Mouse (Mus musculus) adrenal gland, postnatal 14 days (tissue): ENCODE measurements around the gene Uchl3. TPM values are rescaled to one million over a fixed set of nuclear protein-coding genes. Genes with fewer than 3 reads are reported as not detected.

ENCODE experiments used
- DNase-seq: peaks from one replicate; pipeline ENCODE4 v3.0.0; 2021; ENCODE audit warnings: mixed read lengths
- long read RNA-seq, 2 experiments: library from polyadenylated mRNA; stranded (forward); transcript quantifications; one replicate each; pipeline ENCODE4 v2.0.0; 2021
- total RNA-seq: library from RNA; stranded (reverse); gene quantifications from 2 replicates; pipeline ENCODE4 v1.2.3, GENCODE M21; 2021

Gene Uchl3
- 46.6 and 50.2 TPM in 2 replicates for total RNA-seq
- long read RNA-seq, experiment 1, partial matches to known transcripts: 1 of 87 reads
- long read RNA-seq, experiment 1, other reads (novel, unspliced or antisense): 85 of 87 reads
- long read RNA-seq, experiment 2, partial matches to known transcripts: 5 of 83 reads
- long read RNA-seq, experiment 2, other reads (novel, unspliced or antisense): 77 of 83 reads

DNA sequence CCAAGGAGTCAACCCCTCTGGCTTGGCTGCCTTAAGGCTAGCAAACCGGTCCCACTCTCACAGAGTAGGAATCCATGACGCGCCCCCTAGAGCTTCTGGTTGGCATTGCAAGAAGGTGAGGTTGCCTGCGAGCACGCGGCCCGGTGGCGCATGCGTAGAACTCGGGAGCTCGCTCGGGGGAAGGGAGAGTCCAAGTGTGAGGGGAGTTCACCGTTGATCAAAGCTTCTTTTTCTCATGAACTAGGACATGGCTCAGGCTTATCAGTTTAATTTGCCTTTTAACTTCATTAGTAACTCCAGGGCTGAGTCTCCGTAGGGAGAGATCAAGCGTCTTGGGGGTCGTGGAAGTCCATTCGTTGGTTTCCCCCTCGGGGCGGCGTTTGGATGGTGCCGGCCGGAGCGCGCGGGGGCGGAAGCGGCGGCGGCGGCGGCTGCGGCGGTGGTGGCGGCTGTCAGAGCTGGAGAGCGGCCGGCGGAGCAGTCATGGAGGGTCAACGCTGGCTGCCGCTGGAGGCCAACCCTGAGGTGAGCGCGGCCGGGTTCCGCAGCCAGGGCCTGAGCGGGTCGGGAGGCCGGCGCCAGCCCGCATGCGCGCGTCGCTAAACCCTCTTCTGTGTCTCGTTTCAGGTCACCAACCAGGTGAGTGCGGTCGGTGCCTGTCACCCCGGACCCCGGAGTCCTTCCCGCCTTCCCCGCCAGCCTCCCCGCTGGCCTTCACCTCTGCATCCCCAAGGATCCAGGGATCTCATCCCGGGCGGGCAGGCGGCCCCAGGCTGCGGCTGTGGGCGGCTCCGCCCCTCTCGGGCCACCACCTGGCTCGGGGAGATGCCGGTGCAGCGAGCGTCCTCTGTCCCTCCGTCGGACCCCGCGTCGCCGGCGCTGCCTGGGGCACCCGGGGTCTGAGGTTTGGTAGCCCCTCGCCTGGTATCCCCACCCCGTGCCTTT is at the start of gene Uchl3:
TSS of gene Uchl3 (plus strand) at position 387 of the 945 bp plus-strand sequence.
- DNase-seq: peak; percentile 98

DNA sequence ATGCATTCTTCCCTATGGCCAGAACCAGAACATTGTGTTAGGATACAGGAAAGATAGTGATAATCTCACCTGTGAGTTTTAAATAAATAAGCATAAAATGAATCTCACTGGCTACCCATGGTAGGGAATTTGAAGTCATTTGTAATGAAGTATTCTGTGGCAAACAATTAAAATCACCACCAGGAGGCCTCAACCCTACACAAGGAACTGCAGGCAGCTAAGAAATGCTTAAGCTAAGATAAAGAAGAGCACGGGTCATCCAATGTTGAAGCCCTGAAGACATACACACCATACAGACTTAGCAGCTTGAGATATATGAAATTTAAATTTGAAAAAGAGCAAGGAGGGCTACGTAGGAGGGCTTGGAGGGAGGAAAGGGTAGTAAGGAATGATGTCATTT is 47.9 kb upstream of the Uchl3 start:
- DNase-seq: no peak

DNA sequence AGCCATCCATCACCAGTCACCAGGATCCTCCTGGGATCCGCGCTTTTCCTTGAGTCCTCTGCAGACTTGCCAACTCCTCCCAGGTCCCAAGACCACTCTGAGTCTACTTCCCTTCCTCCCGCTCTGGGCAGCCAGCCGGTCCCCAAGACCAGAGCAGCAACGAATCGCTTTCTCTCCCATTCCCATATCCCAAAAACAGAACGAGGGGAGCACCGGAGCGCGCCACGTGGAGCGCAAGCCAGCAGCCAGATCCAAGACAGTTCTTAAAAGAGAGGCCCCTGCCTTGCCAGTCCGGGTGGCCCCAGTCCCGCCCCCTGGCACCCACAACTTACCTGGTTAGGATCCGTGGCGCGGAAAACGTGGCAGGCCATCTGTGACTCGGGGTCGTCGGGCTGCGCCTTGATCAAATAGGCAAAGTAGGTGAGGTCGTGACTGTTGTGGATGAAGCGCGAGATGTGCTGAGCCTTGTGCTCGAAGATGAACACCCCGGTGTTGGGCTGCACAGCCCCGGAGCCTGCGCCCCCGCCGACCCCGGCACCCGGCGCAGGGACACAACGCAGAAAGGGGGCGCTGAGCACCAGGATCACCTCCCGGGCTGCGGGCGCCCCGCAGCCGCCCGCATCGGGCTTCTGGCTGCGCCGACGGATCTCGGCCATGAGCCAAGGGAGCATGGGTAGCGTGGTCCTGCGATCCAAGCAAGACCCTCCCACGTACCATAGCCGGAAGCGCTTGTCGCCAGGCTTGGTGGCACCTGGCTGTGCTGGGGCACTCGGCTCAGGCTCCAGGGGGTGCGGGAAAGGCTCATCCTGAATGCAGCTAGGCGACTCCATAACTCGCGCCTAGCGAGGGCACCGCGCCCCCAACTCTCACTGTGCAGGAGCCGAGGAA is 45.9 kb upstream of the Uchl3 start:
- DNase-seq: peak; percentile 51

DNA sequence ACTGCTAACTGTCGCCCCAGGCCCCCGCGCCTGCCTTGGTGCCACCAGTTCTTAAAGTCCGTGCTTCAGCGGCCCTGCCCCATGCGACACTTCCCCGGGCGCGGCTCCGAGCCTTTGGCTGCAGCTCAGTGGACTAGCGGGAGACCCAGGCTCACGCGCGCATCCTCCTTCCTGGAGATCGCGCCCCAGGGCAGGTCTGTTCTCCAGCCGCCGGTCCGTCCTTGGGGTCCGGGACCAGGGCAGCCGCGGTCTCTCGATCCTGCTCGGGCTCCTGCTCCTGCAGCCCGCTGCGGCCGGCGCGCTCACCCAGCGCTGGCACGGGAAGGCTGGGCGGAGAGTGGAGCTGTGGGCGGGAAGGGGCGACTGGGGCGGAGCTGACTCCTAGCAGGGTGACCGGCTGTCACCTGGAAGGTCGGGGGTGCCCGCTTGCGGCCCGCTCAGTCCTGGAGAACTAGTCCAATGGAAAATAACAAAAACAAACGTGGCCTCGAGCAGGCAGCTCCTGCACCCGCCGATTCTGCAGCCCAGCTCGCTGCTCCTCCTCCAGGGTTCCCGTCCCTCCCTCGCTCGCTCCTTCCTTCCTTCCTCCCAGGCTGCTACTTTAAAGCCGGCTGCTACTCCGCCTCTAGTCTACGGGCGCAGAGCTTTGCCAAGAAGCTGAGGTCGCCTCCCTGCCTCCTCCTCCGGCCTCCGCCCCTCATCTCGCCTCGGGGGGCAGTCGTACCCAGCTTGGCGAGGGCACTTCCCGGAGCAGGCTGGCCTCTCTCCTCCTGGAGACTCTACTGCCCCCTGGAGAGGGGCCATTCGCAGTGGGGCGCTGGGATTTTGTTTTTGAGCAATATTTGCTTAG is 45.0 kb upstream of the Uchl3 start, which contains the start of gene Tbc1d4:
TSS of gene Tbc1d4 (minus strand) at position 673 of the 850 bp plus-strand sequence.
- peak; percentile 94 for DNase-seq

DNA sequence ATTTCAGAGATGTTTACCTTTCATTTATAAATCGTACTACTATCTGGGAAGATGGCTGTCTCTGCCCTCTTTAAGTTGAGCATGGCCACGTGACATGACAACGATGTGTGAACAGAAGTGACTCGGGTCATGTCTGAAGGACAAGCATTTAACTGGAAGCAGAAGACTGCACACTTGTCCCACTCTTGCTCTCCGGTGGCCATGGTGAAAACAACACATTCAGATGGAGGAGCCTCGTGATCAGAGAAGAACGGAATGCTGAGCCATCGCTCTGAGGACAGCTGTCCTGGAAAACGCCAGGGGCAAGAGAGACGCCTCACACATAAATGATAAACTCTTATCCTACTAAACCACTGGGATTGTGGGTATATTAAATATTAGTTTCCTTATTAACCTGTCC is 43.1 kb upstream of the Uchl3 start:
- no peak for DNase-seq

DNA sequence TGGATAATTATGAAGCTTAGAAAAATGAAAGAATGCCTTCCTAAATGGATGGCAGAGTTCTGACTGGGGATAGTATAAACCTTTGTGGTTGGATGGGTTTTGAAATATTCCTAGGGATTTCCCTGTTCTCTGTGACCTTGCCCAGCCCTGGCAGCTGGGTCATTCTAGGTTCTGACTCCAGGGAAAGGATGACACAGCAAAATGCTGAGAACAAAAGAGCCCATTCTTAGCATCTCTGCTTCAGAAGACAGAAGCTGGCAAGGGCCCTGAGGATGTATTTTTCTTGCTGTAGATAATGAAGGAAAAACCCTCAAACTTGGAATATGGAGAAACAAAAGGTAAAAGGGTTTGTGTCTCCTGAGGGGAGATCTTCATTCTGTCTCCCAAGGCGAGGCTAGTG is 40.6 kb upstream of the Uchl3 start:
- no peak for DNase-seq

DNA sequence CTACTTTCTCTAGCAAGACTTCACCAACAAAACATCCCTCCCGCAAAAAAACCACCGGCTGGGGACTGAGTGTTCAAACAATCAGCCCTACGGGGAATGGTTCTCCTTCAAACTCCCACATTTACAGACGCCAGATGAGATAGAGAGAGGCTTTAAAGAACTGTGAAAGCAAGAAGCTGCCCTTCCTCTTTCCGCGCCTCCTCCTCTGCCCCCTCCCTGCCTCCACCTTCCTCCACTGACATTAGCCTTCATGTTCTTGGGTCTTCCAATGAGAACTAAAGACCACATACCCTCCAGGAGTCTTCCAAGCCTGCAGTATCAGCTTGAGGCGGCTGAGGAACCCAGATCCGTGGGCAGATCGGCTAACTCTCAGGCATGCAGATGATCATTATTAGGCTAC is 37.6 kb upstream of the Uchl3 start:
- DNase-seq: no peak

DNA sequence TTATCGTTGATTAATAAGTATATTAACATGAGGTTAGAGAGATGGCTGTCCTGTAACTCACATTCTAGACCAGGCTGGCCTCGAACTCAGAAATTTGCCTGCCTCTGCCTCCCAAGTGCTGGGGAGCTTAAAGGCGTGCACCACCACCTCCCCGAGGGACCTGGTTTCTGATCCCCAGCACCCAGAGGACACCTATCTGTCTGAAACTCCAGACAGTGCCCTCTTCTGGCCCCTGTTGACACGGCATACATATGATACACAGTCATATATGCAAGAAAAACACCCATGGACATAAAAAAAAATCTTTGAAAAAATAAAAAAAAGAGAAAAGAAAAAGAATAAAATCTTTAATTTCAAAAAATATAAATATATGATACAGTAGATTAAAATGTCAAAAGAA is 36.1 kb upstream of the Uchl3 start:
- DNase-seq: no peak

DNA sequence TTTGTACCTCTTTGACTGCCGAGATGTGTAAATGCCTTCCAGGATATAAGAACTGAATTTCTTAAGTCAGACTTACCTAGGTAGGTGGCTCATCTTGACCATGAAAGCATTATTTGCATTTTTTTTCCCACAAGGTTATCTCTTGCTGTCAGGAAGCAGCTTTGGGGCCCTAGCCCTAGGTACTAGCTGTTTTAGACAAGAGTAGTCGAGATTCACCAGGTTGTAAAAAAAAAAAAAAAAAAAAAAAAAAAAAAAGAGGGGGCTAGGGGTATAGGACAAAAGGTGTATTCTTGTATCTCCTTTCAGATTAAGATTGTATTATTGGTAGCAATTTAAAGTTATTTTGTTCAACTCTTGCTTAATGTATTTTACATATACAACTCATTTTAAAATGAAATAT is 23.2 kb upstream of the Uchl3 start:
- DNase-seq: no peak

DNA sequence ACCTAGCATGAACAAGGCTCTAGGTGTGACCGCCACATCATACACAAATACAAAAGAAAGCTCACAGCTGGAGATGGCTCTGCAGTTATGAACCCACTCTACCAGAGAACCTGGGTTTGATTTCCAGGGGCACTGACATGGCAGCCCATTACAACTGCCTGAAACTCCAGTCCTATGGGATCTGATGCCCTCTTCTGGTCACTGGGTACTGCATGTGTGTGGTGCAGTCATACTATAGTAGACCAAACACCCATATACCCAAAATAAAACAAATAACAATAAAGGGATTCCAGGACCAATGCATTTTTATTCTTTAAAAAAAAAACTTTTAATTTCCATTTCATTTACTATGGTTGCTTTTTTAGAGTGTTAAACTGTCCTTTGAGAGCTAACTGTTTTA is 18.0 kb upstream of the Uchl3 start:
- DNase-seq: no peak

DNA sequence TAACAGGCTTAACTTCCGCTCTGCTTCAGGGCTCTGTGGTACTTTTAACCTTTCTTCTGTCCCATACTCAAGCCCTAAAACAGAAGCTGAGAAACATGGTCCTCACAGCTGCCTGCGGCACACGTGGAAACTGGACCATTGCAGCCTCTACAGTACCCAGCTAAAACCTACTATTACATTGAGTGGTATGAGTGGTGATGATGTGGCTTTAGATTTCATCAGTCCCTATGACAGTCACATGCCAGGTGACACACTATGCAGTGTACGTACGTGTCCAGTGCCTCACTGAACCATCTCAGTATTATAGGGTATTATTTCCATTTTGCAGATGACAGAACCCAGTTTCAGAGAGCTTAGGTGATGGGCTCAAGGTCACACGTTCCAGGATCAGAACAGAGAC is 16.4 kb upstream of the Uchl3 start:
- no peak for DNase-seq

DNA sequence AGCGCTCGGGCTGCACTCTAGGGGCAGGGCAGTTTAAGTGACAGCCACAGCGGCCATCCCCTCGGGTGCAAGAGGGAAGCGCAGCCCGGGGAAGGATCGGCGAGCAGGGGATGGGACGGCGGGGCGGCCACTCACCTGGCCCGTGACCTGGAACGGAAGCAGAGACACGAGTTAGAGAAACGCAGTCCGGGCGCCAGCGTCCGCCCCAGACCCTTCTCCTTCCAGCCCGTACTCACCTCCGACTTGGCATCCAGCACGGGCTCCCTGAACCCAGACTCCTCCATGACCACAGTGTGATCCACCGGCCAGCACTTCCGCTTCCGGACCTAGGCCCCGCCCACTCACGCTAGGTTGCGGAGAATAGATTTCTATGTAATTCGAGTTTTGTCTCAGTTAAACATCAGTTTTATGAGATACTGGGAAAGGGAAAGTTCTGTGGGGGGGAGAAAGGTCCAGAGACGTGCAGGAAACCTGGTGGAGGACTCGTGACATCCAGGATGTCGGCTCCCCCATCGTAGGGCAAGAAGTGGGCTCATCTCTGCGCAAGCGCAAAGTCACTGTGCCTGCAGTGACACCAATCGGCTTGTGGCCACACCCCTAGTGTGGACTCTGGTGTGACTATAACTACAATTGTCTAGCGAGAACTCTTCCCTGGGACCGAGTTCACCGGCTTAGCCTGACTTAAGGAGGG is 13.5 kb upstream of the Uchl3 start, which contains the start of gene Commd6:
TSS of gene Commd6 (minus strand) at position 534 of the 691 bp plus-strand sequence.
- peak; percentile 95 for DNase-seq

DNA sequence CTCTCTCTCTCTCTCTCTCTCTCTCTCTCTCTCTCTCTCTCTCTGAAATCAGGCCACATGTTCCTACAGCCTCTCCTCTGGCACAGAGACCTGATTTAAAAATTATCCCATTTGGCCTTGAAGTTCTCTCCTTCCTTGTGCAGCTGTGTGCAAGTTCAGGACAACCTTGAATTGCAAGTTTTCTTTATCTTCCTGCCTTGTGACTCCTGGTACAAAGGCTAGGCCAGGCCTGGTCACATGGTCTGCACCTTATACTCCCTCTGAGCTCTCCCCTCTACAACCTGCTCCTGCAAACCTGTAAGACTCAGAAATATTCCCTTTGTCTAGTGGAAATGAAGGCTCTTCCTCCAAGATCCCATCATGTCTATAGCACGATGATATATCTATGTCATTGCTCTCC is 8.8 kb upstream of the Uchl3 start:
- DNase-seq: no peak

DNA sequence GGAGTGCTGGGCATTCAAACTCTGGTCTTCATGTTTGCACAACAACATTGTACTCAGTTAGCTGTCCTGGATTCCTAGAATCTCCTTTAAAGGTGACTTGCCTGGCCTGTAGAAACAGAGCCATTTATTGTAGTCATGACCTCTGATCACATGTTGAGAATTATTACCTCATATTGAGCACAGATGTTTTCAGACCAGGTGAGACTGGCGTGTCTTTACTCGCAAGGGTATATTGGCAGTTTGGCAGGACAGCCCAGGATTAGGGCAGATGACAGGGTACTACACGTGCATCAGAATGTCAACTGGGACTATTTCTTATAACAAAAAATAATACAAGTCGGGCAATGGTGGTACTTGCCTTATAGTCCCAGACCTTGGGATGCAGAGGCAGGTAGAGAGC is 3.2 kb upstream of the Uchl3 start:
- DNase-seq: no peak

DNA sequence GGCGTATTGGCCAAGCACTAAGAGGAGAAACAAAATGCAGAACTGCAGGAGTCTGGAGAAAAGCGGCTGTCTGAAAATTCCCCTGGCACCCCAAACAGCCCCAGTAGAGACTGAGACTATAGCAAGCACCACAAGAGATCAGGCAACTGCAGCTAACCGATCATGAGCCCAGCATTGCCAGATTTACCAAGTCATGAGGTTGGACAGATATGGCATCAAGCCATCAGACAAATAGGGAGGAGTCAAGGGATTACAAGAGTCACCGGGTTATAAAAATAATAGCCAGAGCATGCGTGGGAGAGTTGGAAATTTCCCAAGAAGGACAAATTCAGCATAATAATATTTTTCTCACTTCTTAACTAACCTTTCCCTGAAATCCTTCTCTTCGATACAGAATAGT is 1.2 kb upstream of the Uchl3 start:
- peak; percentile 18 for DNase-seq

DNA sequence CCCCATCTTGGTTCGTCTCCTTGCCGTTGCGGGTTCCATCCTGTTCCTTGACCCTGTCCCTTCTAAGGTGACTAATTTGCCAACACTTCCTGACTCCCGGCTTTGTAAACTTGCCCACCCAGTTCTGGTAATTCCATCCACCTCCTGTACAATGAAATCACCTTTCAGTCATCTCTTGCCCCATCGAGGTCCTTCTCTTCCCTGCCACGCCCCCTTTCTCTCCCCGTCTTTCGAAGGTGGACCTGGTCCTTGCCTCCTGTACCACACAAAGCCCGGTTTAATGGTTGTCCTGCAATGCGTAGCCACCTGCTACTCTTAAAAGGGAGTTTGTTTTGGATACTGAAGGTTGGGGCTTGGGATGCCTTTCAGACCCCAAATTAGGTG is 751 bp downstream of the Uchl3 start:
- no peak for DNase-seq

DNA sequence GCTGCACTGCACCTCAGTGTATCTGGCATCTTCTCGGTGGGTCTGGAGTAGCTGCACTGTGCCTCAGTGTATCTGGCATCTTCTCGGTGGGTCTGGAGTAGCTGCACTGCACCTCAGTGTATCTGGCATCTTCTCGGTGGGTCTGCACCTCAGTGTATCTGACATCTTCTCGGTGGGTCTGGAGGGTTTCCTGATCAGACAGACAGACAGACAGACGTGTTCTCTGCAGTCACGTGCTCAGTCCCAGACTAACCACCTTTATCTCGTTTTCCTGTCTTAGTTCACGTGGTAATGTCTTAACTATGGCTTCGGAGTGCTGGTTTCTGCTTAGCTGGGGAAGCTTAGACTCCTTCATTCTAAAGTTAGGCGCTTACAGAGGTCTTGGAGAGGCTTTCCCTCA is 2.5 kb downstream of the Uchl3 start:
- DNase-seq: no peak

DNA sequence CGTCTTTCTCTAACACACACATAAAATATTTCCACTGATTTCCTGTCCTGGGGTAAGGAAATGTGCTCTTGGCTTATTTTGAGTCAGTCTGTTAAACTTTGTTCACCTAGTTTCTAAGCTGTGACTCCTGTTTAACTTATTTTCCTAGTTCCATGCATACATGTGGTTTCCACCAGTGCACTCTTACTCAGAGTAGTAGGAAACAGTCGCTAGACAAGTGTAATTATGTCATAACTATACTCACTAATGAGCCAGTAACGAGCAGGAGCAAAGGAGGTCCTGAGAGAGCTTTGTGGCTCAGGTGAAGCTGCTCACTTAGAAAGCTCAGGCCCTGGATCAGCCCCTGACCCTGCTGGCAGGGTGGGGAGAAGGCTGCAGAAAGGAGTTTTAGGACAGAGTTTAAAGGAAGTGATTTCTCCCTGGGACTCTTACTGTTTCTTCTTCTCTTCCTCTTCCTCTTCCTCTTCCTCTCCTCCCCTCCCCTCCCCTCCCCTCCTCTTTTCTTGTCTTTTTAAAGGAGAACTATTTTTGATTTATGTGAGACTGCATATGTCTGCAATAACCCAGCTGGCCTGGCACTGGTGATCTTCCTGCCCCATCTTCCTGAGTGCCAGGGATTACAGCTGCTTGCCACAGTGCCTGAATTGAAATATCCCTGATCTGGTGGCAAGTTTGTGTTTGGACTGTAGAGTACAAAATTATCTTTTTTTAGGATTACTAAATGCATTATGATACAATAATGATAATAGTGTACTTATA is 8.1 kb downstream of the Uchl3 start:
- no peak for DNase-seq

DNA sequence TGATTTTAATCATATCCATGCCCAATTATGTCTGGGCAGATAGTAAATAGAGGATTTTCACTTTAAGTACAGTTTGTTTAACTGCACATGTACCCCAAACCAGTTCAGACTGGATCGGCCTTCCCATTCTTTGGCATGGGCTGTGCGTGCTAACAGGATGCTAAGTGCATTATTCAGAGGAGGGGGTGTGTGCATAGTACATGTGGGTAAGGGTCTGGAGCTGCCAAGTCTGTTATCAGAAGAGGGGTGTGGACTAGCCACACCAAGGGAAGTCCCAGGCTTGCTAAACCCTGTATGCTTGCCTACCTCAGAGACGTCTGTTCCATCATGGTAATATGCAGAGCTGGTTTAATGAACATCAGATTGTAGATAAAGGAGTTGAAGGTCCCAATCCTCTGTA is 10.5 kb downstream of the Uchl3 start:
- DNase-seq: no peak

DNA sequence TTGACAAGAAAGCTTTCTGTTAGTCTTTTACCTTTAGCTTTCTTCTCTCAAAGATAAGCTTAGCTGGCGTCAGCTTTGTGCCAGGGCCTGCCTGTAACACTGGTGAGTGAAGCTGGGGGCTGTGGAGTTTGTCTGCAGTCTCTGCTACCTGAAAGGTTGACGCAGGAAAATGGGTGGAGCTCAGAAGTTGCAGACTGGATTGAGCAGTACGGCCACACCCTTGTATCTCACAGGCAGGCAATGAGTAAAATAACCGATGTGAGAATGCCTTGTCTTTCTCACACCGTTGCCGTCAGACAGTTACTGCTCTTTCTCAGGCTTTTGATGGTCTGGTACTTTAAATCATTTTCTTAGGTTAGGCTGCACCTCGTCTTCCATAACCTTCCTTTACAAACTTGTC is 12.3 kb downstream of the Uchl3 start:
- no peak for DNase-seq
